Mouse (Mus musculus): Measurements from ENCODE around the gene Rell1. TPM values are rescaled to one million over a fixed set of nuclear protein-coding genes. Genes with fewer than 3 reads are reported as not detected.

Rell1 gene
- polyA plus RNA-seq (2014; fragmentation: Illumina TruSeq; extraction: RNeasy Lipid Tissue Mini Kit (QIAGEN cat#74804); ENCODE audit: low read depth, low replicate concordance) = 46.0 TPM

DNA sequence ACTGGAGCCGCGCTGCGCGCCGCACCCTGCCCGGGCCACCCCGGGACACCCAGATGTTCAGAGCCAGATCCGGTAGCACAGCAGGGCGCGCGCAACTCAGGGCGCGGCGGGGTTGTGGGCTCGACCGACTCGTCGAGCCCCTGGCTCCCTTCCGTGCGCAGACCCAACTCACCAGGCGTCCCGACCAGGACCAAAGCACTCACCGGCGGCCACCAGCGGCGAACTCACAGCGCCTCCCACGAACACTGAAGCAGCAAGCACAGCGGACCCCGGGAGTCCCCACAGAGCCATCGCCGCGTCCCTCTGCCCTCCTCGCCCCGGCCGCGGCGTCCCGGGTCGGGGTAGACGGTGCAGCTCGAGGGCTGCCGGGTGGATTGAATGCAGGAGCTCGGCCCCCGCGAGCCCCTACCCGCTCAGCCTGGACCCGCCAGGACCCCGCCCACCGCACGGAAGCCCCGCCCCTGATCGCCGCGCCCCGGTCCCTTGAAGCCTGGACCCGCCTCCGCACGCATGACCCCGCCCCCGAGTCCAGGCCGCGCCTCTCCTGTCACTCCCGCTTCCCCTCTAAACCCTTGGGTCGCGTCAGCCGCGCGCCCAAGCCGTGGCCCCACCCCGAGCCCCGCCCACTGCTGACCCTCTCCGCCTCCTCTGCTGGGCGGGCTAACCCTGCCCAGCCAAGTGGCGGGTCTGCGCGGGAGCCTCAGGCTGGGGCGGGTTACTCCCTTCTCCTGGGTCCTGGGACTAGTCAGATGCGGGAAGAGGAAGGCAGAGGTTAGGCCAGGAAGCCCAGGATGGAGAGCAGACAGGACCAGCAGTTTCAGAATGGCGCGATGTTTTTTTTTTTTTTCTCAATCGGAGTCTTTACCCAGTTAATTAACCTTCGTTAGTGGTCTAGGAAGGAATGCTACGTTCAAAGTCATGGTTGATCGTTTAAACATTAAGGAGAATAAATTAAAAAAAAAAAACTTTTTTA is at the start of gene Rell1:
TSS of gene Rell1 (minus strand) at position 455 of the 973 bp plus-strand sequence.

Other genes starting within 250 kb of the Rell1 start
- gene 0610040J01Rik, start 156.5 kb downstream of the Rell1 start, polyA plus RNA-seq (2014; fragmentation: Illumina TruSeq; extraction: RNeasy Lipid Tissue Mini Kit (QIAGEN cat#74804); ENCODE audit: low read depth, low replicate concordance) = not detected
- gene Pgm2, start 124.1 kb upstream of the Rell1 start, polyA plus RNA-seq (2014; fragmentation: Illumina TruSeq; extraction: RNeasy Lipid Tissue Mini Kit (QIAGEN cat#74804); ENCODE audit: low read depth, low replicate concordance) = 76.2 TPM
- gene Tbc1d1, start 187.4 kb upstream of the Rell1 start, polyA plus RNA-seq (2014; fragmentation: Illumina TruSeq; extraction: RNeasy Lipid Tissue Mini Kit (QIAGEN cat#74804); ENCODE audit: low read depth, low replicate concordance) = 13.7 TPM

Data from adrenal gland, adult 10 weeks (tissue).